Mouse (Mus musculus): ENCODE measurements at regions not wholly inside any gene's neighbourhood (a gene's known extent, or its start where the extent isn't known, plus 50 kb on each side); places are given as distances from the start of the nearest gene placed in this dataset.

- peaks cover 12% of the 10 kb centered on the region for H3K4me1 ChIP-seq (ENCODE audit: insufficient read depth)
- no peaks in the 10 kb centered on the region for H3K9me3 ChIP-seq (ENCODE audit: low read depth, low read length)
- H3K36me3 ChIP-seq (ENCODE audit: insufficient read depth) = no peaks in the 10 kb centered on the region
- H3K27ac ChIP-seq (ENCODE audit: low read depth) = no peak overlapping the region
- 31% methylated on average over 4 of the region's 4 CpGs for WGBS
- DNase-seq (no peak), ATAC-seq (ENCODE audit: insufficient read depth) (no peak)
- H3K4me3 ChIP-seq (ENCODE audit: low read depth, low read length) = no peak overlapping the region
- H3K9ac ChIP-seq = no peak overlapping the region
- no peak for TF ChIP-seq CTCF (IDR thresholded peaks at IDR 0.05; ENCODE audit: low read depth)
- no peaks in the 10 kb centered on the region for H3K27me3 ChIP-seq (ENCODE audit: insufficient read depth, low read length)
- no peak overlapping the region for H3K4me2 ChIP-seq
Measured at GRCm38 (mm10) chr11:21016133-21016746, 74.9 kb upstream of the Peli1 start.

DNA sequence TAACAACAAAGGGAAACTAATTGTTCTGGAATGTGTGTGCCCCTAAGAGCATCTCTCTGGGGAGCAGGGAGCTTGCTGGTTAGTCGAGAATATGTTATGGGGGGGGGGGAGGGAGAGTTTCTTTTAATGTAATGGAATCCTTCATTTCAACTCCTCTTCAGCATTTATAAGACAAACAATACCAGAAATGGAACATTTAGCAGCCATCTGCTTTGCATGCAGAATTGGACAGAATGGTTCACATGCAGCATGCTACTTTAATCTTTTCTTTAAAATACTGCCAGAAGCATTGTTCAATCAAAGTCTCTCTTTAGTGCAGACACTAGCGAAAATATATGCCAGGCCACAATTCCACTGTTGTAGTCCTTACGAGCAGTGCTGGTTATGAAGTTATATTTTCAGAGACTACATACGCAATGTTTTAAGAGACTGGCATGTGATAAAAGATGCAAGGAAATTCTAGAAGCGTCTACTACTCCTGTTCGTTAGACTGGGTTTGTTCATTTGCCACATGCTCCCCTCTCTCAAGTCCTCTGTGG lies 74.2 kb upstream of the Peli1 start:
- Histone ChIP-seq H3K4me2 (no peak overlapping the region), H3K27me3 (ENCODE audit: insufficient read depth, low read length) (no peaks in the 10 kb centered on the region), H3K4me3 (ENCODE audit: low read depth, low read length) (no peak overlapping the region), H3K9me3 (ENCODE audit: low read depth, low read length) (no peaks in the 10 kb centered on the region), H3K27ac (ENCODE audit: low read depth) (no peak overlapping the region), H3K4me1 (ENCODE audit: insufficient read depth) (peaks cover 12% of the 10 kb centered on the region), H3K36me3 (ENCODE audit: insufficient read depth) (no peaks in the 10 kb centered on the region), H3K9ac (no peak overlapping the region)
- no peak for DNase-seq
- 67% methylated on average over 6 of the region's 6 CpGs for WGBS
- ATAC-seq (ENCODE audit: insufficient read depth) = no peak
- no peak for TF ChIP-seq CTCF (IDR thresholded peaks at IDR 0.05; ENCODE audit: low read depth)

DNA sequence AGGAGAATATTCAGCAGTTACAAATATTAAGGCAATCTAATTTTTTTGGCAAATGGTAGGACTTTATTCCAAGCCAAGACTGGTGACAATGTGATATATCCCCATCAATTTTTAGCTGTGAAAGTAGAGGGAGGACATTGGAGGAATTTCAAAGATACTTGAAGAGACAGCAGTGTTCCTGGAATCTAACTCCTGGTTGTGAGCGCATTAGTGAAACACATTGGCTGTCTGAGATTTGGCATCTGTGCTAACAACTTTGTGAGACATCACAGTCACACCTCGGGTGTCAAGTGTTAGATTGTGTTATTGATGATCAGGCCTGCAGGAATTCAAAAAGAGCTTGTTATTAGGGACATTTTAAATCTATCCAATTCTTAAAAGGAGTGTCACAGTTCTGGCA lies 71.3 kb upstream of the Peli1 start:
- no peak for TF ChIP-seq CTCF (IDR thresholded peaks at IDR 0.05; ENCODE audit: low read depth)
- H3K27me3 ChIP-seq (ENCODE audit: insufficient read depth, low read length) = no peaks in the 10 kb centered on the region
- ATAC-seq (ENCODE audit: insufficient read depth) = no peak
- H3K4me2 ChIP-seq = no peak overlapping the region
- H3K4me3 ChIP-seq (ENCODE audit: low read depth, low read length) = no peak overlapping the region
- H3K9me3 ChIP-seq (ENCODE audit: low read depth, low read length) = no peaks in the 10 kb centered on the region
- DNase-seq = no peak
- WGBS = 58% methylated on average over 2 of the region's 2 CpGs
- no peak overlapping the region for H3K9ac ChIP-seq
- H3K36me3 ChIP-seq (ENCODE audit: insufficient read depth) = no peaks in the 10 kb centered on the region
- peaks cover 12% of the 10 kb centered on the region for H3K4me1 ChIP-seq (ENCODE audit: insufficient read depth)
- H3K27ac ChIP-seq (ENCODE audit: low read depth) = no peak overlapping the region

- Histone ChIP-seq H3K4me3 (ENCODE audit: low read depth, low read length) (no peak overlapping the region), H3K27me3 (ENCODE audit: insufficient read depth, low read length) (no peaks in the 10 kb centered on the region), H3K9ac (no peak overlapping the region), H3K27ac (ENCODE audit: low read depth) (no peak overlapping the region), H3K4me2 (no peak overlapping the region), H3K36me3 (ENCODE audit: insufficient read depth) (no peaks in the 10 kb centered on the region), H3K4me1 (ENCODE audit: insufficient read depth) (no peaks in the 10 kb centered on the region), H3K9me3 (ENCODE audit: low read depth, low read length) (no peaks in the 10 kb centered on the region)
- WGBS = 77% methylated on average over 4 of the region's 4 CpGs
- ATAC-seq (ENCODE audit: insufficient read depth) = no peak
- no peak for TF ChIP-seq CTCF (IDR thresholded peaks at IDR 0.05; ENCODE audit: low read depth)
- no peak for DNase-seq
Measured at GRCm38 (mm10) chr11:21024111-21024510, 67.0 kb upstream of the Peli1 start.

- H3K4me2 ChIP-seq = no peak overlapping the region
- DNase-seq = no peak
- H3K4me3 ChIP-seq (ENCODE audit: low read depth, low read length) = no peak overlapping the region
- no peak overlapping the region for H3K9ac ChIP-seq
- 30% methylated on average over 2 of the region's 2 CpGs for WGBS
- no peaks in the 10 kb centered on the region for H3K36me3 ChIP-seq (ENCODE audit: insufficient read depth)
- no peaks in the 10 kb centered on the region for H3K4me1 ChIP-seq (ENCODE audit: insufficient read depth)
- no peak overlapping the region for H3K27ac ChIP-seq (ENCODE audit: low read depth)
- H3K27me3 ChIP-seq (ENCODE audit: insufficient read depth, low read length) = no peaks in the 10 kb centered on the region
- no peaks in the 10 kb centered on the region for H3K9me3 ChIP-seq (ENCODE audit: low read depth, low read length)
- TF ChIP-seq CTCF (IDR thresholded peaks at IDR 0.05; ENCODE audit: low read depth) = no peak
- no peak for ATAC-seq (ENCODE audit: insufficient read depth)
Measured at GRCm38 (mm10) chr11:21024521-21024920, 66.6 kb upstream of the Peli1 start.

GRCm38 (mm10) chr11:21027299-21027698 lies 63.8 kb upstream of the Peli1 start:
- no peak for TF ChIP-seq CTCF (IDR thresholded peaks at IDR 0.05; ENCODE audit: low read depth)
- Histone ChIP-seq H3K4me2 (no peak overlapping the region), H3K4me3 (ENCODE audit: low read depth, low read length) (no peak overlapping the region), H3K9me3 (ENCODE audit: low read depth, low read length) (no peaks in the 10 kb centered on the region), H3K9ac (no peak overlapping the region), H3K4me1 (ENCODE audit: insufficient read depth) (no peaks in the 10 kb centered on the region), H3K27ac (ENCODE audit: low read depth) (no peak overlapping the region), H3K36me3 (ENCODE audit: insufficient read depth) (no peaks in the 10 kb centered on the region), H3K27me3 (ENCODE audit: insufficient read depth, low read length) (no peaks in the 10 kb centered on the region)
- ATAC-seq (ENCODE audit: insufficient read depth) (no peak), DNase-seq (no peak)
- 80% methylated on average over 4 of the region's 4 CpGs for WGBS

- no peaks in the 10 kb centered on the region for H3K9me3 ChIP-seq (ENCODE audit: low read depth, low read length)
- DNase-seq (no peak), ATAC-seq (ENCODE audit: insufficient read depth) (no peak)
- H3K4me2 ChIP-seq = no peak overlapping the region
- no peak overlapping the region for H3K9ac ChIP-seq
- TF ChIP-seq CTCF (IDR thresholded peaks at IDR 0.05; ENCODE audit: low read depth) = no peak
- WGBS = 85% methylated on average over 6 of the region's 6 CpGs
- no peaks in the 10 kb centered on the region for H3K36me3 ChIP-seq (ENCODE audit: insufficient read depth)
- no peak overlapping the region for H3K27ac ChIP-seq (ENCODE audit: low read depth)
- H3K27me3 ChIP-seq (ENCODE audit: insufficient read depth, low read length) = no peaks in the 10 kb centered on the region
- H3K4me3 ChIP-seq (ENCODE audit: low read depth, low read length) = no peak overlapping the region
- H3K4me1 ChIP-seq (ENCODE audit: insufficient read depth) = peaks cover 14% of the 10 kb centered on the region
Measured at GRCm38 (mm10) chr11:21030362-21030761, 60.7 kb upstream of the Peli1 start.
